Mouse (Mus musculus): ENCODE data around the gene Olfr1270.

GRCm38 (mm10) chr2:90152991-90153390 lies at the start of gene Olfr1270:
- TF ChIP-seq ZC3H11A (IDR thresholded peaks at IDR 0.05; ENCODE audit: borderline replicate concordance, low read depth, low read length) (no peak), ZNF384 (IDR thresholded peaks at IDR 0.05; ENCODE audit: low read depth, low read length) (no peak)
